Mouse (Mus musculus) heart, postnatal 0 days (tissue): ENCODE measurements around the gene Coa4.

Experiments
- CTCF ChIP-seq: IDR thresholded peaks from 2 replicates; pipeline ENCODE4 v1.5.1; 2016; ENCODE audit warnings: antibody characterized with exemption, control low read depth, low read depth
- EP300 ChIP-seq: IDR thresholded peaks from 2 replicates; pipeline ENCODE4 v1.6.1; 2016; ENCODE audit warnings: antibody characterized with exemption, low read depth

DNA sequence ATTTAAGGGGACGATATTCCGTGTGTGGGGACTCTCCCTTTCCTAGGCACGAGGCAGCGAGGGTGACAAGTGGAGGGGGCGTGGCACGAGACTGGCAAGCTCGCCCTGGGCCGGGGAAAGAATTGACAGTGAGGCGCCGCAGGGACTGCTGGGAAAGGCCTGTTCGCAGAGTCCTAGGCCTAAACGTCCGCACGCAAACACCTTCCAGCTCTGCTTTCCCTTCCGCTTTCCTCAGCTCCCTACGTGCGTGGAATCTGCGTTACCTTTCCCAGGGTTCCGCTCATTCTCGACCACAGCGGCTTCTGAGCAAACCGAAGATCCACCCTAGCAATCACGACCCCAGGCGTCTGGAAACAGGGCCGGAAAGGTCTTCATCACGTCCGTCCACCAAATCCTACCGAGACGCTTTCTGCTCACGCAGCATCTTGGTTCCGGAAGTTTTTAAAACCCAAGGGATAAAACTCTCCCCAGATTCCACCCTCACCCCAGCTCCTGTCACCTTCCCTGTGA lies 45.9 kb downstream of the Coa4 start:
- TF ChIP-seq CTCF (no peak), EP300 (no peak)
